Mouse (Mus musculus): Measurements from ENCODE around the gene Wdfy1. TPM values are rescaled to one million over a fixed set of nuclear protein-coding genes. Genes with fewer than 3 reads are reported as not detected.

Wdfy1 gene
- polyA plus RNA-seq (2012; rRNA removed), result 65.2 and 66.1 TPM in 2 replicates

GRCm38 (mm10) chr1:79775927-79776458 lies at the start of gene Wdfy1, which contains the start of gene Mrpl44:
TSS of gene Wdfy1 (minus strand) at chr1:79776143.
TSS of gene Mrpl44 (plus strand) at chr1:79776018.

GRCm38 (mm10) chr1:79671543-79672337 lies 104.2 kb downstream of the Wdfy1 start, which contains the start of gene Ap1s3:
TSS of gene Ap1s3 (minus strand) at chr1:79671972.

Other genes starting within 250 kb of the Wdfy1 start
- gene Ap1s3, start 104.2 kb downstream of the Wdfy1 start, polyA plus RNA-seq (2012; rRNA removed), result 19.8 and 28.8 TPM in 2 replicates
- gene Mrpl44, start 125 bp downstream of the Wdfy1 start, polyA plus RNA-seq (2012; rRNA removed), result 7.2 and 7.6 TPM in 2 replicates
- 289 and 408 TPM in 2 replicates for gene Serpine2, start 85.0 kb upstream of the Wdfy1 start, polyA plus RNA-seq (2012; rRNA removed)

Data from ovary, adult 2 months (tissue).